Mouse (Mus musculus) embryo, embryonic 10 days (tissue): ENCODE measurements at regions not wholly inside any gene's neighbourhood (a gene's known extent, or its start where the extent isn't known, plus 50 kb on each side); places are given as distances from the start of the nearest gene placed in this dataset.

Source experiments
- DNase-seq: peaks from one replicate; pipeline ENCODE4 v3.0.0-alpha.2; 2015; ENCODE audit warnings: low spot score

DNA sequence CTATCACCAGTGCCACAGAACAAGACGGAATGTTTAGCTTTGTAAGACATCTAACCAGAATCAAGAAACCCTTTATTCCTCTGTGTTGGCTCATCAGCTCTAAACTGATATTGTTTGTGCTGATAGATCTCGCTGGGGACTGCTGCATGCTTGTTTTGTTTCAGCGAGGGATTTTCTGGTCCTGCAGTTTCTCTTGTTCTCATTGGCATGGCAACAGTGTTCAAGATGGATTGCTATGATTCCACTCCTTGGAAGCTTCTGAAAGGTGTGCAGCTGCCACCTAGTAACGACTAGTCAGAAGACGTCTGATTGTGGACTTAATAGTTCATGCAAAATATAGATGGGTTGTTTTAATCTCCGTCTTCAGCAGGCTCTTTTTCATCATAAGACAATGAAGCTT lies 591.2 kb downstream of the Sorcs1 start:
- no peak for DNase-seq

- no peak for DNase-seq
These were observed 600.9 kb downstream of the Sorcs1 start for GRCm38 (mm10) chr19:50077427-50078040.

DNA sequence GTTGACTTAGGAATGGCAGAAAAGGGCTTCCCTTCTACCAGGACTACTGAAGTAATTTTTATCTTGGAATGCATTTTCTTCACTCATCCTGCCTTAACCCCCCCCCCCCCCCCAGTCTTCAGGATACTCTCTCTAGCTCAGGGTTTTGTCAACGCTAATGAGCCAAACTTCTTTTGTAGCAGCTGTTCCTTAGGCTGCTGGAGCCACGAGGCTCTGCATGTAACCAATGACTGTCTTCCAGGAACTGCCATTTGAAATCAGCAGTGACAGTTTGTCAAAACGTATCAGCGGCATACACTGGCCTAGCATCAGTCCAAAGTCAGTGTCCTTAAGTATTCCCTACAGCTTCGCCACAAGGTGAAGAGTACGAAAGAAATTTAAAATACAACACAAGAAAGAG lies 618.0 kb downstream of the Sorcs1 start:
- no peak for DNase-seq

- no peak for DNase-seq
These were observed 625.5 kb downstream of the Sorcs1 start for GRCm38 (mm10) chr19:50052910-50053309.

DNA sequence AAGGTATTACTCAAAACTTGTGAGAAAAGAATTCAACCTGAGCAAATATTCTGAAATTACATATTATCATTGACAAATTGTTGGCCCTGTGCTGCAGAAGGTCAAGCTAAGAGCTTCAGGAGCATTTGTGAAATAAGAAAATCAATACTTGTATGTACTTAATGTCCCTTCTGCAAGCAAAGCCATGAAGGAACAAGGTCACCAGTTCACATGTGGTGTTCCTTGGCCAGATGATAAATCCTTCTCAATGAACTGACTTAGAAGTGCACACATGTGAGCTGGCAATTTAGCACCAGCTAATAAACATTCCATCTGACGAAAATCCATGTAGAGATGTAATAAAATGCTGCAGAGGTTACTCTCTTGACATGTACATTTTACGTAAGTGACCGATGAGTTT lies 632.7 kb downstream of the Sorcs1 start:
- no peak for DNase-seq

GRCm38 (mm10) chr19:50013659-50014058 lies 664.8 kb downstream of the Sorcs1 start:
- DNase-seq = no peak

GRCm38 (mm10) chr19:50005248-50005647 lies 673.2 kb downstream of the Sorcs1 start:
- no peak for DNase-seq

GRCm38 (mm10) chr19:49985826-49986225 lies 692.6 kb downstream of the Sorcs1 start:
- no peak for DNase-seq

DNA sequence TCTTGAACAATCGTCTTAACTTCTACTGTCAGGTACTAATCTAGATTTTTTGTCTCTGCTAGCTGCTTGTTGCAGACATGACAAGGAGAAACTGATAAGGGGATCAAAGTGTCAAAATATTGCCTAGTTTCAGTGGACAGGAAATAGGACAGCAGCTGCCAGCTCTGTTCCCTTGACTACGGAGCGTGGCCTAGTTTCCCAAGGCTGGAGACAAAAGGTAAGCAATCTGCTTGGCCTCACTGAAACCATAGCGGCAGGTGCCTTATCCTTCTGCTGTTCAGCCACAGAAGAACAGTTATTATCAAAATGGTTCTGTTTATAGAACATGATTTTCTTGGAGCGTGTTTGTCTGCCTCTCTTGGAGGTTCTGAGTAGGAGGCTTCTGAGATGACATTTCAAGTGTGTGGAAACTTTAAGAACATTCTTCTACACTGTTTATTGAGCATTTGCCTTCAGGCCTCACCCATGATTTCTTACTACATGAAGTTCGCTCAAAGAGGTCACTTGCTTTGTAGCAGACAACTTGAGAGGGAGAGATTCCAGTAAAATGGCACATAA lies 712.1 kb downstream of the Sorcs1 start:
- DNase-seq = no peak

DNA sequence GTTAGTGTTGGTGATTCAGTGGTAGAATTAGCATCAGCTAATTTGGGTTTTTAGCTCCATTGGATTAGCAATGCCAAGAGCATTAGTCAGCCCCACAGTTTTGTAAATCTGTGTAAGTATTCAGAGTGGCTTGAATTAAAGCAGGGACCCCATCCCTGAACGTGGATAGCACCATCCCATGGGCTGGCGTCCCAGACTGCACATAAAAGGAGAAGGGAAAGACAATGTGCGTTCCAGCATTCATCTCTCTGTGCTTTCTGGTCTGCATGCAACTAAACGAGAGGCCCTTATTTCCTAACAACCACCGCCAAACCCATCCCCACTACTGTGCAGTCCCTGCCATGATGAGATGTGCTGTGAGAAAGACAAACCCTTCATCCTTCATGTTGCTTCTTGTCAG lies 713.8 kb downstream of the Sorcs1 start:
- DNase-seq = no peak

GRCm38 (mm10) chr19:49958517-49958916 lies 719.9 kb downstream of the Sorcs1 start:
- DNase-seq = no peak

- no peak for DNase-seq
These were observed 747.2 kb downstream of the Sorcs1 start for GRCm38 (mm10) chr19:49931202-49931601.

DNA sequence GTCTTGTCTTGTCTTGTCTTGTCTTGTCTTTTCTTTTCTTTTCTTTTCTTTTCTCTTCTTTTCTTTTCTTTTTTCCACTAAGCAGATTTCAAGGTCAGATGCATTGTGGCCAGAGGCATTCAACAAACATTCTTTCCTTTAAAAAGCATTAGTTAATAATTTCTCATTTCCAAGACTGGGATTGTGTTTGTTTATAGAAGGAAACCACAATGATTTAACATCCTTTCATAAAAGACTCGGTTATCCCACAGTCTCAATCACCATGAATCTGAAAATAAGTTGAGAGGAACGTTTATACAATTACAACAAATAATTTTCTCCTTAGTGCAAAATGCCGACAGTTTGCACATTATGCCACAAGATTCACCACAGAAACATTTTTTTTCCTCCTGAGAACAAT lies 766.7 kb downstream of the Sorcs1 start:
- DNase-seq = no peak

DNA sequence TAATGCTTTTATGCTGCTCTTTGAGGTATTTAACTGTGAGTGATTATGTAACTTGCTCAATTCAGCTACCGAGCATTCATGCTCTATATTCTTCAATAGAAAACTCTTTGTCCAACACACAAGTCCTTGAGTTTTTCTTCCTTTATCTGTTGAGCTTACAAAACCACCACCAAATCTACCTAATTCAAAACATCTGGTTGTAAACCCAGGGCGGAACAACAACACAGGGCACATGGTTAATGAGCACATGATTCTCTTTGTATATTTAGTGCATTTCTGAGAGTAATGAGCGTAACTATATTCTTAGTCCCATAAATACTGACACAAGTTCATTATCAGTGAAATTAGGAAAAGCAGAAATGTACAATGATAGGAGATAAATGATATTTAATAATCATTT lies 798.2 kb downstream of the Sorcs1 start:
- DNase-seq = no peak

- DNase-seq = peak; percentile 5
These were observed 817.7 kb downstream of the Sorcs1 start for GRCm38 (mm10) chr19:49860761-49861160.

GRCm38 (mm10) chr19:49855481-49856035 lies 822.9 kb downstream of the Sorcs1 start:
- DNase-seq = peak; percentile 47

DNA sequence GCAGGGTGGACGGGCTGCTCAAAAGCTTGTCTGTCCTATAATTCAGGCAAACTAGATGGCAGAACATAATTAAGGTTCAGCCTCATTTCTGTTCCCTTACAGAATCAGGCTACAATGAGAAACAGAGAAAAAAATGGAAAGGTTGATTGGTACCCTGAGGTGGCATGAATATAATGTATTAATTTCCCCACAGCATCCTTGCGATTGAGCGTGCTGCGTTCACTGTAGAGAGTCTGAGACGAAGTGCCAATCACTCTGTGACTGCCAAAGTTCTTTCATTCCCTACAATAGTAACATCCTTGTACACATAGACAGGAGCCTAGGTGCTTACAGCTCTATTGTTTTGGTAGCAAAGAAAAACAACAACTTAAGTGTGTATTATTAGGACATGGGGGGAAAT lies 836.5 kb downstream of the Sorcs1 start:
- DNase-seq = no peak

DNA sequence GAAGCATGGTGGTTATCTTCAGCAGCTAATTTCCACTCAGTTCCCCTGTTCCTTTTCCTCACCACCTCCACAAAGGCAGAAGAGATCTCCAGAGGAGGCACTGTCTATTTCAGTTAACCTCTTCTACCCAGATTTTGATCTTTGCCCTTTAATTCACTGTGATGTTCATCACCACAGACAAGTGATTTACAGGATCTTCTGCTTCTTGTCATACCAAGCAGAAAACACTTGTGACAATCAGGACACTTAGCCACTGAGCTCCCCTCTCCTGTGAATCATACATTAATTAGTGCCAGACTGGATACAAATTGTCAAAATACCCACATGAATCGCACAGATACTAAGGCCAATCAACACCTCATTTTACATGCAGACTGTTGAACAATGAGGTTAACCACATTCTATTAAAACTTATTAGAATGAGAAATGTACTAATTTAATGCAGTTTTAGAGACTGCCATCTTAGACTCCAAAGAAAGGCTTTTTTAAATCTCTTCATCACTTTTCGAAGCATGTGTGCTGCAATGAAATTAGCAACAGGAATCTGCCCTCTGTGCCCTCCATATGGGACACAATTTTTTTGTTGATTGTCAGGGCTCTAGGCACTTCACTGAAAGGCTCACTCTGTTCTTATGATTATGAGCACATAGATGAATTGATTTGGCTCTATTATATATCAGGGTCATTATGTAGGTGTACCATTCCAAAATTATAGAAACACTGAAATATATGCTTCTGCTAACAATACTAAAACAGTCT lies 839.1 kb downstream of the Sorcs1 start:
- no peak for DNase-seq

GRCm38 (mm10) chr19:49830918-49831317 lies 847.5 kb downstream of the Sorcs1 start:
- peak; percentile 7 for DNase-seq

GRCm38 (mm10) chr19:49805636-49806397 lies 872.6 kb downstream of the Sorcs1 start:
- no peak for DNase-seq
